Mouse (Mus musculus) liver, postnatal 0 days (tissue): Measurements from ENCODE around the gene Ndp. TPM values are rescaled to one million over a fixed set of nuclear protein-coding genes. Genes with fewer than 3 reads are reported as not detected.
A peak's percentile ranks its signal among the peaks of the same experiment; 100 is the strongest.

ENCODE experiments used
- ATAC-seq: fragments of 200-750 bp; cut with Nextera tagmentation; 2 replicates; pipeline ENCODE4 v1.8.0; 2017; ENCODE audit warnings: mild to moderate bottlenecking, moderate library complexity
- DNase-seq: peaks from one replicate; pipeline ENCODE4 v3.0.0-alpha.2; 2016
- H3K27ac ChIP-seq: fragments of 300-500 bp; sonication (generic); 2 replicates; pipeline ENCODE4 v1.5.1; 2014; ENCODE audit warnings: antibody characterized with exemption, moderate library complexity, mild to moderate bottlenecking, low read depth
- H3K27me3 ChIP-seq: fragments of 300-500 bp; sonication (generic); 2 replicates; pipeline ENCODE4 v1.6.1; 2014; ENCODE audit warnings: low read length, control low read depth, mixed read lengths; ENCODE audit not compliant: insufficient read depth
- H3K36me3 ChIP-seq: fragments of 300-500 bp; sonication (generic); replicated peaks from 2 replicates; pipeline ENCODE4 v1.6.1; 2014; ENCODE audit warnings: mild to moderate bottlenecking, control low read depth, low read length, moderate library complexity, mixed read lengths; ENCODE audit not compliant: insufficient read depth
- H3K4me1 ChIP-seq: fragments of 300-500 bp; sonication (generic); 2 replicates; pipeline ENCODE4 v1.6.1; 2014; ENCODE audit warnings: antibody characterized with exemption, mild to moderate bottlenecking, control low read depth; ENCODE audit not compliant: insufficient read depth
- H3K4me2 ChIP-seq: fragments of 300-500 bp; sonication (generic); 2 replicates; pipeline ENCODE4 v1.6.1; 2014; ENCODE audit warnings: low read depth, mild to moderate bottlenecking, low read length, moderate library complexity, mixed read lengths
- H3K4me3 ChIP-seq: fragments of 300-500 bp; sonication (generic); 2 replicates; pipeline ENCODE4 v1.5.1; 2014; ENCODE audit warnings: low read depth, low read length
- H3K9ac ChIP-seq: fragments of 300-500 bp; sonication (generic); replicated peaks from 2 replicates; pipeline ENCODE4 v1.6.1; 2014; ENCODE audit warnings: mild to moderate bottlenecking, moderate library complexity
- H3K9me3 ChIP-seq: fragments of 300-500 bp; sonication (generic); 2 replicates; pipeline ENCODE4 v1.6.1; 2016; ENCODE audit warnings: mild to moderate bottlenecking, control low read depth, low read length, mixed read lengths
- CTCF ChIP-seq: sonication (generic); IDR thresholded peaks from 2 replicates; pipeline ENCODE4 v1.5.1; 2016; ENCODE audit warnings: antibody characterized with exemption, low read depth
- EP300 ChIP-seq: IDR thresholded peaks from 2 replicates; pipeline ENCODE4 v1.6.1; 2016; ENCODE audit warnings: antibody characterized with exemption, low read depth, mild to moderate bottlenecking
- WGBS: fragments of 180-500 bp; shearing (Covaris S2); extraction: QIAGEN DNeasy Blood & Tissue Kit; methylation state at CpG from one replicate; pipeline ENCODE4 v1.1.7; 2014; ENCODE audit not compliant: insufficient replicate concordance; 5-methylcytosine and 5-hydroxymethylcytosine counted together
- polyA plus RNA-seq: library from polyadenylated mRNA; unstranded; fragments of >200 nt; fragmentation: Nextera tagmentation; extraction: Ambion mirVana; gene quantifications from 2 replicates; pipeline ENCODE4 v1.2.1, GENCODE M21; 2015

The Ndp gene
- polyA plus RNA-seq, 1 experiment from 2014 or later: not detected

DNA sequence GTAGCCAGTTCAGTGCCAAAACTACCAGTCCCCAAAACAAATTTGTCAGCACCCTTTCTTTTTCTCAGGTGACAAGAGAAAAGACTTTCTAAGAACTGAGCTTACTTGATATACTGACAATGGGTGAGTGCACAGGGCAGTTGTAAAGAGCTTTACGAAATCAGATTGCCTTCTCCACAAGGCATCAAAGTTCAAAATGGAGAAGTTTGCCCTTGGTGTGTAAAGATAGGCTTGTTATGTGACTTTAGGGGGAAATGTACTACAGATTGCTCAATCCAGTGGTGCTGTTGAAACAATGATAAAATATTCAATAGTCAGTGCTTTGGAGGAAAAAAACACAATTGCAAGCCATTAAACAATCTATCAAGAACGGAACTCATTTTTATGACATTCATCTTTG lies 70.1 kb downstream of the Ndp start:
- Histone ChIP-seq H3K4me2 (no peak overlapping the region), H3K9me3 (no peaks in the 10 kb centered on the region), H3K27me3 (no peaks in the 10 kb centered on the region), H3K4me3 (no peak overlapping the region), H3K36me3 (no peaks in the 10 kb centered on the region), H3K27ac (no peak overlapping the region), H3K4me1 (no peaks in the 10 kb centered on the region), H3K9ac (no peak overlapping the region)
- DNase-seq (no peak), ATAC-seq (peak; percentile 76)
- 51% methylated on average over 2 of the region's 2 CpGs for WGBS
- no peak for TF ChIP-seq EP300

DNA sequence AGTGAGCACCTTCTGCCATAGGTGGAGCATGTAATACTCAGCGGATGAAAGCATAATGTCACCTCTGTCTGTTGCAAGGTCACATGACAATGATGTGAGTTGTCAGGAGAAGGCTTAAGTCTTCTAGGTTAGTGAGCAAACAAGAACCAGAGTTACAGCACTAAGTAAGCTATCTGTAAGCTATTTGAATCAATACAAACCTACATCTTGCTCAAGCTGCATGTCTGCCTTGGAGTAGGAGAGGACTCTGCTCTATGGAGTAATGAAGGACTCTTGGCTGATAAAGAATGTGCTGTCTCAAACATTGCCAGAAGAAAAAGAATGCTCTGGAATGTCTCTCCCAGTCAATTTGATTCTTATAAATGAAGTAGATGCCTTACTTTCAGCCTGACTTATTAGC lies 74.3 kb downstream of the Ndp start:
- H3K9me3 ChIP-seq: no peaks in the 10 kb centered on the region
- no peak overlapping the region for H3K4me3 ChIP-seq
- H3K36me3 ChIP-seq: no peaks in the 10 kb centered on the region
- H3K4me1 ChIP-seq: no peaks in the 10 kb centered on the region
- WGBS: 69% methylated on average over 1 of the region's 1 CpGs
- DNase-seq (no peak), ATAC-seq (no peak)
- no peak overlapping the region for H3K27ac ChIP-seq
- TF ChIP-seq CTCF (no peak), EP300 (no peak)
- no peaks in the 10 kb centered on the region for H3K27me3 ChIP-seq
- no peak overlapping the region for H3K9ac ChIP-seq
- no peak overlapping the region for H3K4me2 ChIP-seq

- Histone ChIP-seq H3K4me2 (no peak overlapping the region), H3K27me3 (no peaks in the 10 kb centered on the region), H3K27ac (no peak overlapping the region), H3K4me1 (no peaks in the 10 kb centered on the region), H3K9ac (no peak overlapping the region), H3K36me3 (no peaks in the 10 kb centered on the region), H3K4me3 (no peak overlapping the region), H3K9me3 (no peaks in the 10 kb centered on the region)
- ATAC-seq (peak; percentile 56; the same call in 1 of the 2 replicates), DNase-seq (no peak)
- no peak for TF ChIP-seq CTCF
- no peak for TF ChIP-seq EP300
These were observed 75.0 kb downstream of the Ndp start for GRCm38 (mm10) chrX:16836488-16837082.

Other genes starting within 250 kb of the Ndp start
- gene Maob, start 94.4 kb downstream of the Ndp start, polyA plus RNA-seq: 74.5 and 76.7 TPM in 2 replicates